Mouse (Mus musculus) frontal cortex, postnatal 25 days (tissue): ENCODE measurements around the gene Trabd.

Experiments
- DNase-seq, 2 experiments: peaks; one replicate each; pipeline ENCODE4 v3.0.0; 2022; ENCODE audit warnings: low spot score in 2 of 2

The Trabd gene

DNA sequence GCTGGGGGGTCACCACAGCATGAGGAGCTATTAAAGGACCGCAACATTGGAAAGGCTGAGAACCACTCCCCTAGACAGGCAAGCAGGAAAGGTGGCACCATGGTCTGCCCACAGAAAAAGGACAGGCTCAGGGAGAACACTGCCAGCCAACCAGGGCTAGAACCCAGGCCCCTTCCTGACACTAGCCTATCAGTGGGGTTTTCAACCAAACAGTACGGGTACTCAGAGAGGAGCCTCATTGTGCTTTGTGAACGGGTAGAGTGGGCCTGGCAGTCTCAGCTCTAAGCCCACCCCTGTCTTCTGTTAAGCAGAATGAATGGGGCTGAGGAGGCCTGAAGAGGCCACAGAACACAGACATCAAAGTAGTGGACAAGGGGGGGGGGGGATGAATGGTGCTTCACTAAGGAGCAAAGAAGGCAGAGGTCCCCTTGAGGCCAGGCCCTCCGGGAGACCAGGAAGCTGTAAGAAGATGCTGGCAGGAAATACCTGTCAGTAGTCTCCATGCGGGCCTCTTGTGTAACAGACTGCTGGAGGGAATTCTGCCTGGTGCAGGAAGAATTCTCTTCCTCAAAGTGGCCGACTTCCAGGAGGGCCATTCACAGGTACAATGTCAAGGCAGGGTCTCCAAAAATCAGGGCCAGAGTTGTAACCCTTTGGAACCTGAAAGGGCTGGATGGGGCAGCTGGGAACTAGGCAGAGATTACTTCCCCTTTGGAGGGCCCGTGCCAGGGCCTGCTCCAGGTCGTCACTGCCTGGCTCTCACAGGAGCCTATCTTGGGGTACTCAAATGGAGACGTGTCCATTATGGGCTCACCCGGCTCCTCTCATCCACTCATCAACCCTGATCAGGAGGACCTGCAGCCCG is at the start of gene Trabd:
TSS of gene Trabd (plus strand) at position 512 of the 865 bp plus-strand sequence.
- DNase-seq, result no peak

DNA sequence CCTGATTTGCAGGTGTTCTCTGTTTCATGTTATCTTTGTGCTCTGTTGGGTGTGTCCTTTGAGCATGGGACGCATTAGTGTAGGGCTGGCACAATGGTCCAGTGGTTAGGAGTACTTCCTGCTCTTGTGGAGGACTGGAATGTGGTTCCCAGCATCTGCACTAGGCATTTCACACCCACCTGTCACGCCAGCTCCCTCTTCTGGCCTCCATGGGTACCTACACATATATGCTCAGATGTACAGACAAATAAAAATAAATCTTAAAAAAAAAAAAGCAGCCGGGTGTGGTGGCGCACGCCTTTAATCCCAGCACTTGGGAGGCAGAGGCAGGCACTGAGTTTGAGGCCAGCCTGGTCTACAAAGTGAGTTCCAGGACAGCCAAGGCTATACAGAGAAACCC is 30.5 kb upstream of the Trabd start:
- DNase-seq, result no peak

DNA sequence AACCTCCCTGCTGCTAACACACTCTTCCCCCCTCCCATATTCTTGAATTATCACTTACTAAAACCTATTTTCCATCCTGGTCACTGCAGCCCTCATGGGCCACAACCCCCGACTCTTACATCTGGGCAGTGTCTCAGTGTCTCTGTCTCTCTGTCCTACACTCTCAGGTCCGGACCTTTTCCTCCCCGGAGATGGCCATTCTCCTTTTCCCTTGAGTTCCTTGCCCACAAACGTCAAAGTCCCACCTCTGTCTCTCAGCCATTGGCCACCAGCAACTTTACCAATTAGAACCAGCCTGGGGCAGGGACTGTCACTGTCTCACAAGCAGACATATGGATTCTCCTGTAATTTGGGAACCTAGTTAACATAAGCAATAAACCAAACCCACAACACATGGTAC is 28.6 kb upstream of the Trabd start:
- DNase-seq, result no peak

DNA sequence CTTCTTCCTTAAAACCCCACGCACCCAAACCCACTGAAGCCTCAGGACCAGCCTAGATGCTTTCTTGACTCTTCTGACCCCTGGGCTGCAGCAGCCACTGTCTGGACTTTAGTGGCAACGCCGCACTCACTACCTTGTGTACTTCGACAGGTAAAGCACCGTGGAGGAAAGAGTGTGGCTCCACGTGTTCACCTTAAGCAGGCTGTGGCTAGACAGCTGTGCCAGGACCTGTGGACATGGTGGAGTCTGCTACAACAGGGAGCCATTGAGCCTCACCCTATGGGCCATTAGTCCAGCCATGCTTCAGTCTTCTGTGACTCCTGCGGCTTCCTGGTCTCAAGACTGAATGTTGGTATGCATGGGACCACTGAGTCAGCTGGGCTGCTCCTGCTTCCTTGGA is 20.3 kb upstream of the Trabd start:
- DNase-seq, result no peak

DNA sequence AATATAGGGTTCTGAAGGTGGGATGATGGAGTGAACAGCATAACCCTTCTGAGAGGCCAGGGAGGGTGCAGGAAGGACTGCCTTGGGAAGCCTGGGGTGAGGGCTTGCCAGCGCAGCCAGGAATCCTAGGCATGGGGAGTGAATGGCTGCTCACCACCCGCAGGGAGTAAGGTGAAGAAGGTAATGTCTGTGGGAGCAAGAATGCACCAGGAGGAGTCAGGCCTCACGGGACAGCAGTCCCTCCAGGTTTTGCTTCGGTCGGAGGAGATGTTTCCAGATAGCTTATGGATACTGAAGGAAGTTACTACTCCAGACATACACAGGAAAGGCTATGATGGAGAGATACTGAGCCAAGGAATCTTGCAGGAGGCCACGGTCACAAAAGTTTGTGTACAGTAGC is 16.2 kb upstream of the Trabd start:
- DNase-seq, result no peak

DNA sequence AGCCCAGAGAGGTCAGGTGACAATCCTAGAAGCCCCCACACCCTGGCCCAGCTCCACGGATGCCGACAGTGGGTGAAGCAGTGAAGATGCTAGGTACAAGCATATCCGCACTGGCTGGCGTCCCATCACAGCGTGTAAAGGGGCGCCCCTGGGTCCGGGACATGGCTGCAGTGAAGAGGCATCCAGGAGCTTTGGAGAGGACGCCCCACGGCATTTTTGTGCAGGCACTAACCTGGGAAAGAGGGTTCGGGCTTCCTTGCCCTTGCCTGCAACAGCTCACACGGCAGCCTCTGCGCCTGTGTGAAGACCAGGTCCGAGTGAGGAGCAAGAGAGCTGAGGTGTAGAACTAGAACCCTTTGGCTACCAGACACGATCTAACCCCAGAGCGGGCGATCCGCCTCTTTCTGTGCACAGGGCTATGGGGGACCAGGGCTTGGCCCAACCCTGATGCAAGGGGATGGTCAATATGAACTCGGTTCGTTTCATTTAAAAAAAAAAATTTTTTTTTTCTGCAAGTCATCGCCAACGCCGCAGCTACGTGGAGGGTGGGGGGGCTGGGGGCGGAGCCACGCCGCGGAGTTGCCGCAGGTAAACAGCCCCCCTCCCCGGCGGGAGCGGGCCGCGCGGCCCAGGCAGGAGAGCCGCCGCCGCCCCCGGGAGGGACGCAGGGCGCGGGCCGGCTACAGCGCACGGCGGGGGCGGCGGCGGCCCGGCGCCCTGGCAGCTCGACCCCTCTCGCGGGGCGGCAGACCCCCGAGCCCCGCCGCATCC is 15.6 kb upstream of the Trabd start, which contains the start of gene Panx2:
TSS of gene Panx2 (plus strand) at position 574 of the 771 bp plus-strand sequence.
- peak in 1 of 2 experiments; percentile 27 for DNase-seq

DNA sequence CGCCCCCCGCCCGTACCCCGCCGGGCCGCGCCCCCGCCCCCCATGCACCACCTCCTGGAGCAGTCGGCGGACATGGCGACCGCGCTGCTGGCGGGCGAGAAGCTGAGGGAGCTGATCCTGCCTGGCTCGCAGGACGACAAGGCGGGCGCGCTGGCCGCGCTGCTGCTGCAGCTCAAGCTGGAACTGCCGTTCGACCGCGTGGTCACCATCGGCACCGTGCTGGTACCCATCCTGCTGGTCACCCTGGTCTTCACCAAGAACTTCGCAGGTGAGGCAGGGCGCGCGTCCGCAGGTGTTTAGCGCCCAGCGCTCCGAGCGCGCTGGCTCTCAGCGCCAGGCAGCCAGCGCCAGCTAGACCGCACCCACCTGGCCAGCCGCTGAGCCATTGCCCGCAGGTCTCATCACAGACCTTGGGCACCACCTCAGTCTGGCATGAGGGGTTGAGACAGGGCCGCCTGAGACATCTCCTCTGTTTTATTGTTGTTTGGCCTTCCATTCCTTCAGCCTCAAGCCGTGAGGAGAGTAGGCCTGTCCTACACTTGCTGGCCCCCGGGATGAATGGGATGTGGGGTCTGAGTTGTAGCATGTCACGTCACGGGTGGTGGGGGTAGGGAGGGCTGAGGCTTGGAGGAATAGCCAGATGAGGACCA is 14.8 kb upstream of the Trabd start:
- peak in 1 of 2 experiments; percentile 33 for DNase-seq

DNA sequence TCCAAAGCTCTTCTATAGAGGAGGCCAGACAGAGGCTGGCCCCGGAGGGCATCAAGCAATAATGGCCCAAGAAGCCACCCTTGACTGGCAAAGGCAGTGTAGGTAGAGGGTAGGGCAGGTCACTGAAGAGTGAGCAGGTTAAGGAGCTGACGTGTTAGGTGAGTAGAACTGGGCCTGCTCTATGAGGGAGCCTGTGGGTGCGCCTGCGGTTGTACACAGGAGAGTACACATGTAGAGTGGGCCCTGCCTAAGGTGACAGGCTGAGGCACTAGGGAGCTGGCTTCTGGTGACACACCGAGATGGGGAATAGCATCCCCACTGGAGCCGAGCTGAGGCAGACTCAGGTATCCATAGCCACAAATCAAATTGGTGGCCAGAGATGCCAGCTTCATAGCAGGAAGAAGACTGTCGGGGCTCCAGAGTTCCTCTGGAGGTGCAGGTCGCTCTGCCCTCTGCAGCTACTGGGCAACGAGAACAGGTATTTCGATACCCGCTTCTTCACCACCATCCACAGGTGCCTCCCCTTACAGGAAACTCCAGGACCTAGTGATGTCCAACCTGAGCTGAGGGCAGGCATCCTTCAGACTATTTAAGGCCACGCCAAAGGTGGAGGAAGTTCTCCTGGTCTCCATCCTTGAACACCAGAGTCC is 14.0 kb upstream of the Trabd start:
- DNase-seq, result peak in 1 of 2 experiments; percentile 4

DNA sequence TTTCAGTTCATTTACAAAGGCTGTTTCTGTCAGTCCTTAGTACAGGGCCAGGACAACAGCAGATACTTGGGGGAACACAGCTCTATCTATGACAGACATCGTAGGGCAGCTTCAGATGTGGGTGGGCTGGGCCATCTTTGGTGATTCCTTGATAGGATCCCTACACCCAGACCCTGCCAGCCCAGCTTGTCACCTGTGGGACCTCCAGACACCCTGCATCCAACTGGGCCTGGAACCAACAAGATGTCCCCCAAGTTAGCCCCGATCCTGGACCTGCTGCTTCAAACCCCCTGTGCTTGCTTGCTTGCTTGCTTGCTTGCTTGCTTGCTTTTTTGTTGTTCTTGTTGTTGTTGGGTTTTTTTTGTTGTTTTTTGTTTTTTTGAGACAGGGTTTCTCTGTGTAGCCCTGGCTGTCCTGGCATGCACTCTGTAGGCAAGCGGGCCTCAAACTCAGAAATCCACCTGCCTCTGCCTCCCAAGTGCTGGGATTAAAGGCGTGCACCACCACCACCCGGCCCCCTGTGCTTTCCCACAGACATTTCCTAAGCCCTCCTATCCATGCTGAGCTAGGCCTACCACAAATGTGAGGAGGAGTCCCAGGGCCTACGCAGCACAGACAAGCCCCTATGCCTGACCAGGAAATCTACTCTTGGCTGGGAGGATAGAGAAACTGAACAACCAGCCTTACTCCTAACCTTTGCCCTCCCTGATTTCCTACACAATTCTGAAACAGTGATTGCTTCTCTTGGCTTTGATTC is 13.0 kb upstream of the Trabd start:
- DNase-seq, result no peak

DNA sequence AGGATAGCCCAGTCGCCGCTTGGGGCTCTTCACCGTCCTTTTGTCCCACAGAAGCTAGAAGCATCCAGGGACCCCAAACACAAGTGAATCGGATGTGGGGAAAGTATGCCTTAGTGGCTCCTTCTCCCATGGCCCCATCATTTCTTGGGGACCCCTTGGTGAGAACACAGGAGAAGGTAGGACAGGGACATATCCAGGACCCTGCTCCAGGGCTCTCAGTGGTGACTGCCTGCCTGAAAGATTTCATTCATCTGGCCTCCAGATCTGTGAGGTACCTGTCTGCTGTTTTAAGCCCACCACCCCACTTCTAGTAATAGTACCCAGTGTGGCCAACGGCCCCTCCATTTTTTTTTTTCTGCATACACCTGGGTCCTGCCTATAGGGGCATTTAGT is 12.4 kb upstream of the Trabd start:
- DNase-seq, result no peak

DNA sequence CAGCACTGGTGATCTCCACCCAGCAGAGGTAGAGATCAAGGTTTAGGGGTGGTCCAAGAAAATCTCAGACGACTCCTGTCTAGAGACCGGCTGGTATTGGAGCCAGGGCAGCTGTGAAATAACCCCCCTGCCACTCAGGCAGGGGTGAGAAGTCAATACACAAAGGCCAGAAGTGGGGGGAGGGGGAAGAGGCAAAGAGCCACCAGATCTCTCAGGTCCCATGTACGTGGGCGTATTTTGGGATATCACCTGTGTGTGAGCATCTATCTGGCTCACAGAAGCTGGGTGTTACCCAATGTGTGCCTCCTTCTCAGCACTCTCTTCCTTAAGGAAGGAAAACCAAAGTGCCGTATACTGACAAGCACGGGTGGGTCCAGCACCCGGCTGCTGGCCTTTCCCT is 11.9 kb upstream of the Trabd start:
- DNase-seq, result no peak

DNA sequence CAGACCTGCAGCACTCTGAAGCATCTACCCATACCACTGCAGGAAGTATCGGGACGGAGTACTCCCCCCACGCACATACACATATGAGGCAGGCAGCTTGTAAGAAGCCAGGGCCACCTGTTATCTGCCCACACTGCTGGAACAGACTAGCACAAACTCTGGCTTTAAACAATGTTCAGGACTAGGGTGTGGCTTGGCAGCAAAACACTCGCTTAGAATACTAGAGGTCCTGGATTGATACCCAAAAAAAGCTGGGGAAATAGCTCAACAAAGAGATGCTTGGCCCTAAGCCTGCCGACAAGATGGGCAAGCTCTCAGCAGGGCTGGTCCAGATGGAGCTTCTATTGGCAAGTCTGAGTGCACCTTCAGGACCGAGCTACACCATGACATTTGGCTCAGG is 11.4 kb upstream of the Trabd start:
- DNase-seq, result no peak

DNA sequence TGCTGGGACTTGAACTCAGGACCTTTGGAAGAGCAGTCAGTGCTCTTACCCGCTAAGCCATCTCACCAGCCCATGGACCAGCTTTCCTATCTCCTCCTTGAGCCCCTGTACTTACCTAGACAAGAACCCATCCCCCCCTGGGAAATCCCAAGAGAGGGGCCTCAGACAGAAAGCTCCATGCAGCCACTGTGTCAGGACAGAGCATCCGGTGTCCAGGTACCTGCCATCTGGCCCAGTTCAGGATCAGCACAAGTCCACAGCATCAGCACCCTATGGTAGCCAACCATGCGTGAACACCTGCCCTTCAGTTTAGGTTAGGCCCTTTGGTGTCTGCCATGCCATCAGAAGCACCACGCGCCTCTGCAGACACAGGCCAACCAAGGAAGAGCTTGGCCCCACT is 10.0 kb upstream of the Trabd start:
- DNase-seq, result no peak

DNA sequence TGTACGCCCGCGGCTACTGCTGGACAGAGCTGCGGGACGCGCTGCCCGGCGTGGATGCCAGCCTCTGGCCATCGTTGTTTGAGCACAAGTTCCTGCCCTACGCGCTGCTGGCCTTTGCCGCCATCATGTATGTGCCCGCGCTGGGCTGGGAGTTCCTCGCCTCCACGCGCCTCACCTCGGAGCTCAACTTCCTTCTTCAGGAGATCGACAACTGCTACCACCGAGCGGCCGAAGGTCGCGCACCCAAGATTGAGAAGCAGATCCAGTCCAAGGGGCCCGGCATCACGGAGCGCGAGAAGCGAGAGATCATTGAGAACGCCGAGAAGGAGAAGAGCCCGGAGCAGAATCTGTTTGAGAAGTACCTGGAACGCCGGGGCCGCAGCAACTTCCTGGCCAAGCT is 7.3 kb upstream of the Trabd start:
- DNase-seq, result no peak

DNA sequence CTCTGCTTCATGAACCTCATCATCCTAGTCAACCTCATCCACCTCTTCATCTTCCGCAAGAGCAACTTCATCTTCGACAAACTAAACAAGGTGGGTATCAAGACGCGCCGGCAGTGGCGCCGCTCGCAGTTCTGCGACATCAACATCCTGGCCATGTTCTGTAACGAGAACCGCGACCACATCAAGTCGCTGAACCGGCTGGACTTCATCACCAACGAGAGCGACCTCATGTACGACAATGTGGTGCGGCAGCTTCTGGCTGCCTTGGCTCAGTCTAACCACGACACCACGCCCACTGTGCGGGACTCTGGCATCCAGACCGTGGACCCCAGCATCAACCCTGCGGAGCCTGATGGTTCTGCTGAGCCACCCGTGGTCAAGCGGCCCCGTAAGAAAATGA is 6.7 kb upstream of the Trabd start:
- DNase-seq, result no peak

DNA sequence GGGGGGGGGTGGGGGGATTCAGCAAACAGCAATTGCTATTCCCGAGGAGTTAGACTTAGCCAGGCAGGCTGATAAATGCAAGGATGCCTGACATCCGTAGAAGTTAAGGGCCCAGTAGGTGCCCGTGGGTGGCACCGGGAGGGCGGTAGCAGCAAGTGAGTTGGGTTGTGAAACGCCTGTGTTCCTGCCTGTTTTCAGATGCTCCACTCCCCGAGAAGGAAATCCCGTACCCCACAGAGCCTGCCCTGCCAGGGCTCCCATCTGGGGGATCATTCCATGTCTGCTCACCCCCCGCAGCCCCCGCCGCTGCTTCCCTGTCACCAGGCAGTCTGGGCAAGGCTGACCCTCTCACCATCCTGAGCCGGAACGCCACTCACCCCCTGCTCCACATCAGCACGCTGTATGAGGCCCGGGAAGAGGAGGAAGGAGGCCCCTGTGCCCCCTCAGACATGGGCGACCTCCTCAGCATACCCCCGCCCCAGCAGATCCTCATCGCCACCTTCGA is 5.5 kb upstream of the Trabd start:
- no peak for DNase-seq

DNA sequence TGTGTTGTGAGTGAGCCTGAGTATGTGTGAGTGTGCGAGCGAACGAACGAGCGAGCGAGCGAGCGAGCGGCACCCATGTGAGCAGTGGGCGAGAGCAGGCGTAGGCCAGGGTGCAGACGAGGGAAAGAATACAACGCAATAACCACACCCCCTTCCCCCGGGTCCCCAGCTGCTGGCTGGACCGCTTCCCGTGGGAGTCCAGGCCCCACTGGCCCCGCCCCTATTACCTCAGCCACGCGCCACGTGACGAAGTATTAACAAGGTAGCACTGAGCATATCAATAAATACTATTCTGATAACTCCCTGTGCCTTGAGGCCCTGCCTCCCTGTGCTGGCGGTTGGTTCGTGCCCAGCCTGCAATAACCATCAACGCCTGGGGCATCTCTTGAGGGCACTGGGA is 4.3 kb upstream of the Trabd start:
- no peak for DNase-seq

DNA sequence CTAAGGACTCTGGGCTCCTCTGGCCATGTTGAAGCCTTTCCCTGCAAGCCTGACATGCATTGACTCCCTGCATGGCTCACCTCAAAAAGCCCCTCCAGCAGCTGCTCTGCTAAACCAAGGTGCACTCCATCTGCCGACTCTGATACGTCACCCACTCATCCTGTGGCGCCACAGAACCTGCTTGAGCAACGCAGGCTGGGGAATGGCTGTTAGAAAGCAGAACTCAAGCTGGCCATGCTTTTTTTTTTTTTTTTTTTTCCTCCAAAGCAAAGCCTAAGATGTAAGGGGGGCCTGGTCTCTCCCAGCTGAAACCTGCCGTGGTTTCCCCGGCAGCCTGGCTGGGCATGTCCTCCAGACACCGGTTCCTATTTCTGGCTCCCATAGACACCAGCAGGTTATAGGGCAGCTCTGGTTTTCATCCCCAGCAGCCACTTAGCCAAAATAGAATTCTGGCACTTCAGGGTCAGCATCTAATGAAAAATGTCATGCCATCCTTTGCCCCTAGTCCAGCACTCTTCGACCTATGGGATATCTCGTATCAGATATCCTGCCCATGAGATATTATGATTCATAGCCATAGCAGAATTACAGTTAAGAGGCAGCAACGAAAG is 826 bp upstream of the Trabd start:
- no peak for DNase-seq

DNA sequence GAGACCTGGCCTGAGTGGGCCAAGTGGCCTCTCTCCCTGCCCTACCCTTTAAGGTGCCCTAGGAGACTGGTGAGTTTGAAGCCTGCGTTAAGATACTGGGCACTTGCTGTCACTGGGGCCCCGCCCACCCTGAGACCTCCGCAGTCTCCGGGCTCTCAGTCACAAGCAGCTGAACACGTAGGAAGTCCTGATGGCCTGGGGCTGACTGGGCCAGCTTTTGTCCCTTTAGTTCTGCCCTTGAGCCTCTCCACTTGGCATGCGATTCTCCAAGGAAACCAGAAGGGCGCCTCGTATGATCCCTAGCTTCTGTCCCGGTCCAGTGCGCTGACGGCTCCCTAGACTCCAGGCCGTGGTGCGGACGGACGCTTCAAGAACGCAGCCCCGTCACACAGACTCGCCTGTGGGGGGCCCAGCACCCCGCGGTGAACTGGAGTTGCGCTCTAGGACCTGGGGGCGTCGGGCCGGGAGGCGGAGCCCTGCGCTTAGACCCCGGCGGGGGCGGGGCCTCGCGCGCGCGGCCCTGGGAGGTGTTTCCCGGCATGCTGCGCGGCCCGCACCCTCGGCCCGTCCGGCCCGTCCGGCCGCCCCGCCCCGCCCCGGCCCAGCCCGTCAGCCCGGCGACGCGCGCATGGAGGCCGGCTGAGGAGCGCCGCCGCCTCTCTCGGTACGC is 689 bp downstream of the Trabd start:
- DNase-seq, result peak; percentile 65

DNA sequence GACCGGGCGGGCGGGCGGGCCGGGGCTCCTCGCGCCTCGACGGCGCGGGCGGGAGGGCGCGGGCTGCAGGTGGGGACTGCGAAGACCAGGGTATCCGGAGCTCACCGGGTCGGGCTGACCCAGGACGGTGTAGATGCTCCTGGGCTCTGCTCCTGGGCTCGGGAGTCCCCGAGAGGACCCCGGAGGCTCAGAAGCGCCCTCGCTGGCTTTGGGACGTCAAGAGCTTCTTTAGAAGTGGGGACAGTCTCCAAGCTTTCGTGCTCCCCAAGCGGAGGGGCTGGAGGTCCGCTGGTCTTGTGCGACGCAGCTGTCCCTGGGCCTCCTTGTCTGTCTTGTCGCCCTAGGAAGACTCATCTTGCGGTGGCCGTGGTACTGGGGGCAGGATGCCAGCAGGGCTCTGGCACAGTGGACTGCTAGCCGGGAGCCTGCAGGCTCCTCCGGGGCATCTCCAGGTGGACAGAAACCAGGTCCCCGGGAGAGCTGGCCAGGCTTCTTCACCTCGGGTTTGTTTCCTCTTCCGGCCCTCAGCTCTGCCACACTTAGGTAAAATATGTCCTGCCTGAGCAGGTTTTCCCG is 1.3 kb downstream of the Trabd start:
- no peak for DNase-seq
